Mouse (Mus musculus) heart, embryonic 16.5 days (tissue): ENCODE data around the gene Gsdme. TPM values are rescaled to one million over a fixed set of nuclear protein-coding genes. Genes with fewer than 3 reads are reported as not detected.

Experiments
- ATAC-seq: fragments of 200-750 bp; cut with Nextera tagmentation; replicated peaks from 2 replicates; pipeline ENCODE4 v1.8.0; 2017; ENCODE audit warnings: moderate number of reproducible peaks; ENCODE audit not compliant: insufficient read depth, low FRiP score; ENCODE audit errors: extremely low read depth
- H3K27ac ChIP-seq: fragments of 300-500 bp; sonication (generic); 2 replicates; pipeline ENCODE4 v1.5.1; 2014; ENCODE audit warnings: mild to moderate bottlenecking, low read length, control low read depth, moderate library complexity
- H3K27me3 ChIP-seq: fragments of 300-500 bp; sonication (generic); 2 replicates; pipeline ENCODE4 v1.6.1; 2014; ENCODE audit warnings: low read length, mixed read lengths; ENCODE audit not compliant: control insufficient read depth, insufficient read depth
- H3K36me3 ChIP-seq: fragments of 300-500 bp; sonication (generic); 2 replicates; pipeline ENCODE4 v1.6.1; 2014; ENCODE audit not compliant: control insufficient read depth, insufficient read depth
- H3K4me1 ChIP-seq: fragments of 300-500 bp; sonication (generic); 2 replicates; pipeline ENCODE4 v1.6.1; 2014; ENCODE audit warnings: low read length, mixed read lengths; ENCODE audit not compliant: control insufficient read depth, insufficient read depth
- H3K4me2 ChIP-seq: fragments of 300-500 bp; sonication (generic); 2 replicates; pipeline ENCODE4 v1.6.1; 2014; ENCODE audit warnings: low read depth, mild to moderate bottlenecking, control low read depth, low read length
- H3K4me3 ChIP-seq: fragments of 300-500 bp; sonication (generic); 2 replicates; pipeline ENCODE4 v1.5.1; 2014; ENCODE audit warnings: mild to moderate bottlenecking, control low read depth, low read length
- H3K9ac ChIP-seq: fragments of 300-500 bp; sonication (generic); 2 replicates; pipeline ENCODE4 v1.6.1; 2014; ENCODE audit warnings: low read length, control low read depth
- H3K9me3 ChIP-seq: fragments of 300-500 bp; sonication (generic); replicated peaks from 2 replicates; pipeline ENCODE4 v1.6.1; 2016; ENCODE audit warnings: low read length; ENCODE audit not compliant: control insufficient read depth
- WGBS: fragments of 180-500 bp; shearing (Covaris S2); extraction: QIAGEN DNeasy Blood & Tissue Kit; methylation state at CpG from one replicate; pipeline ENCODE4 v1.1.7; 2014; 5-methylcytosine and 5-hydroxymethylcytosine counted together
- polyA plus RNA-seq: library from polyadenylated mRNA; unstranded; fragments of >200 nt; fragmentation: Nextera tagmentation; extraction: Ambion mirVana; gene quantifications from 2 replicates; pipeline ENCODE4 v1.2.1, GENCODE M21; 2015

Gsdme gene
- polyA plus RNA-seq, 1 experiment from 2014 or later, result 37.7 TPM

GRCm38 (mm10) chr6:50261201-50261921, 2.3 kb downstream of the Gsdme start:
- 2% methylated on average over 33 of the region's 35 CpGs for WGBS
- Histone ChIP-seq H3K9me3 (no peaks in the 10 kb centered on the region), H3K4me1 (peaks cover 4% of the 10 kb centered on the region; the same call in 1 of the 2 replicates), H3K4me2 (peak overlapping the region; percentile 82), H3K36me3 (no peaks in the 10 kb centered on the region), H3K9ac (peak overlapping the region; percentile 65), H3K27me3 (no peaks in the 10 kb centered on the region), H3K27ac (no peak overlapping the region), H3K4me3 (peak overlapping the region; percentile 58)
- ATAC-seq, result peak; percentile 89

GRCm38 (mm10) chr6:50255356-50255755, 8.3 kb downstream of the Gsdme start:
- peaks cover 8% of the 10 kb centered on the region for H3K4me1 ChIP-seq
- no peak for ATAC-seq
- 0 out of 2 replicates have a peak, but pooled peaks cover 2% of the 10 kb centered on the region for H3K9me3 ChIP-seq
- 0 out of 2 replicates have a peak overlapping the region, but pooled peaks have one; percentile 65 for H3K4me2 ChIP-seq
- no peaks in the 10 kb centered on the region for H3K36me3 ChIP-seq
- WGBS, result 48% methylated on average over 5 of the region's 5 CpGs
- H3K4me3 ChIP-seq, result no peak overlapping the region
- H3K27ac ChIP-seq, result no peak overlapping the region
- H3K9ac ChIP-seq, result no peak overlapping the region
- no peaks in the 10 kb centered on the region for H3K27me3 ChIP-seq

- Histone ChIP-seq H3K4me3 (peak overlapping the region; percentile 28), H3K27ac (peak overlapping the region; percentile 55; the same call in 1 of the 2 replicates), H3K4me1 (peaks cover 8% of the 10 kb centered on the region), H3K36me3 (no peaks in the 10 kb centered on the region), H3K27me3 (no peaks in the 10 kb centered on the region), H3K9me3 (0 out of 2 replicates have a peak, but pooled peaks cover 2% of the 10 kb centered on the region), H3K4me2 (peak overlapping the region; percentile 65), H3K9ac (no peak overlapping the region)
- ATAC-seq, result peak; percentile 76
- WGBS, result 20% methylated on average over 10 of the region's 10 CpGs
These were observed 8.9 kb downstream of the Gsdme start for GRCm38 (mm10) chr6:50254723-50255184.

- H3K4me3 ChIP-seq, result no peak overlapping the region
- H3K9ac ChIP-seq, result no peak overlapping the region
- H3K4me2 ChIP-seq, result no peak overlapping the region
- H3K27ac ChIP-seq, result peak overlapping the region; percentile 16; the same call in 1 of the 2 replicates
- 0 out of 2 replicates have a peak, but pooled peaks cover 2% of the 10 kb centered on the region for H3K9me3 ChIP-seq
- H3K4me1 ChIP-seq, result peaks cover 8% of the 10 kb centered on the region
- ATAC-seq, result no peak
- H3K36me3 ChIP-seq, result no peaks in the 10 kb centered on the region
- 64% methylated on average over 5 of the region's 5 CpGs for WGBS
- H3K27me3 ChIP-seq, result no peaks in the 10 kb centered on the region
These were observed 11.0 kb downstream of the Gsdme start for GRCm38 (mm10) chr6:50252690-50253089.

GRCm38 (mm10) chr6:50247791-50248190, 15.9 kb downstream of the Gsdme start:
- Histone ChIP-seq H3K27me3 (no peaks in the 10 kb centered on the region), H3K36me3 (no peaks in the 10 kb centered on the region), H3K27ac (no peak overlapping the region), H3K9me3 (0 out of 2 replicates have a peak, but pooled peaks cover 2% of the 10 kb centered on the region), H3K9ac (no peak overlapping the region), H3K4me1 (no peaks in the 10 kb centered on the region), H3K4me2 (no peak overlapping the region), H3K4me3 (no peak overlapping the region)
- no peak for ATAC-seq
- WGBS, result 69% methylated on average over 4 of the region's 4 CpGs

- ATAC-seq, result no peak
- Histone ChIP-seq H3K27ac (no peak overlapping the region), H3K9me3 (0 out of 2 replicates have a peak, but pooled peaks cover 2% of the 10 kb centered on the region), H3K4me2 (no peak overlapping the region), H3K9ac (no peak overlapping the region), H3K27me3 (no peaks in the 10 kb centered on the region), H3K36me3 (no peaks in the 10 kb centered on the region), H3K4me1 (no peaks in the 10 kb centered on the region), H3K4me3 (no peak overlapping the region)
- WGBS, result 69% methylated on average over 2 of the region's 2 CpGs
These were observed 16.3 kb downstream of the Gsdme start for GRCm38 (mm10) chr6:50247356-50247755.

- no peak for ATAC-seq
- no peak overlapping the region for H3K27ac ChIP-seq
- H3K4me1 ChIP-seq, result no peaks in the 10 kb centered on the region
- no peaks in the 10 kb centered on the region for H3K9me3 ChIP-seq
- WGBS, result 74% methylated on average over 4 of the region's 4 CpGs
- H3K27me3 ChIP-seq, result no peaks in the 10 kb centered on the region
- no peak overlapping the region for H3K4me3 ChIP-seq
- H3K36me3 ChIP-seq, result no peaks in the 10 kb centered on the region
- no peak overlapping the region for H3K4me2 ChIP-seq
- H3K9ac ChIP-seq, result no peak overlapping the region
These were observed 18.7 kb downstream of the Gsdme start for GRCm38 (mm10) chr6:50244967-50245366.

- H3K27ac ChIP-seq, result no peak overlapping the region
- H3K36me3 ChIP-seq, result no peaks in the 10 kb centered on the region
- no peaks in the 10 kb centered on the region for H3K9me3 ChIP-seq
- H3K4me2 ChIP-seq, result no peak overlapping the region
- no peak overlapping the region for H3K9ac ChIP-seq
- H3K4me3 ChIP-seq, result no peak overlapping the region
- 70% methylated on average over 4 of the region's 4 CpGs for WGBS
- no peaks in the 10 kb centered on the region for H3K27me3 ChIP-seq
- no peak for ATAC-seq
- no peaks in the 10 kb centered on the region for H3K4me1 ChIP-seq
These were observed 19.5 kb downstream of the Gsdme start for GRCm38 (mm10) chr6:50244126-50244525.

GRCm38 (mm10) chr6:50240437-50240836, 23.2 kb downstream of the Gsdme start:
- Histone ChIP-seq H3K27me3 (no peaks in the 10 kb centered on the region), H3K9ac (no peak overlapping the region), H3K4me3 (no peak overlapping the region), H3K4me2 (no peak overlapping the region), H3K9me3 (no peaks in the 10 kb centered on the region), H3K4me1 (no peaks in the 10 kb centered on the region), H3K27ac (no peak overlapping the region), H3K36me3 (no peaks in the 10 kb centered on the region)
- no peak for ATAC-seq
- 67% methylated on average over 5 of the region's 5 CpGs for WGBS
